Mouse (Mus musculus) frontal cortex, postnatal 14 days (tissue): ENCODE measurements around the gene Batf2.
"Not testable (repeated sequence)": the region's sequence is repeated elsewhere in the genome, so short reads cannot be mapped to it uniquely, and the experiment has no call there.

Experiments
- DNase-seq, 2 experiments: peaks; one replicate each; pipeline ENCODE4 v3.0.0; 2022; ENCODE audit warnings: low spot score in 2 of 2

Gene Batf2

GRCm38 (mm10) chr19:6132171-6132827, 8.5 kb upstream of the Batf2 start:
- DNase-seq = no peak

DNA sequence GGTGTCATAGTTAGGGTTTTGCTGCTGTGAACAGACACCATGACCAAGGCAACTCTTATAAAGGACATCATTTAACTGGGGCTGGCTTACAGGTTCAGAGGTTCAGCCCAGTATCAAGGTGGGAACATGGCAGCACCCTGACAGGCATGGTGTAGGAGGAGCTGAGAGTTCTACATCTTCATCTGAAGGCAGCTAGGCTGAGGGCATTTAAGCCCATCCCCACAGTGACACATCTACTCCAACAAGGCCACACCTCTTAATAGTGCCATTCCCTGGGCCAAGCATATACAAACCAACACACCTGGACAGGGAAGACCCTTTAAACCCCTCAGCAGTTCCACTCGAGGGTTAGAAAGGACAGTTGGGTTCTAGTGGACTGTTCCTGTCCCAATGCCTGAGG, 7.6 kb upstream of the Batf2 start:
- DNase-seq = not testable (repeated sequence)

GRCm38 (mm10) chr19:6136397-6136796, 4.4 kb upstream of the Batf2 start:
- no peak for DNase-seq

GRCm38 (mm10) chr19:6139701-6140100, 1.1 kb upstream of the Batf2 start:
- DNase-seq = no peak

GRCm38 (mm10) chr19:6140374-6140677, 457 bp upstream of the Batf2 start:
- no peak for DNase-seq

DNA sequence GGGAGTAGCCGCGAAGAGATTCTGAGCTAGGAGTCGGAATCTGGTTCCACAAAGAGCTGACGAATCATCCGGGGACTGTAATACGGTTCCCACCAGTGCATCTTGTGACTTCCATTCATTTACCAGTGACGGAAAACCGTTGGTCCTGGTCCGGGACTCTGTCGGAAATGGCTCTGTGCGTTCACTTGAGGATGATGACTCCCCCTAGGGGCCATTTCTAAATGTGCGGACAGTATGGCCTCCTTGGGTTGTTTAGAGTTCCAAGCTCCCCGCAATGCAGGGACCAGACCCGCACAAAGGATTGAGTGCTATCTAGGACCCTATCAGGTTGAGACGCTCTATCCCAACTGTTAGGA, 589 bp downstream of the Batf2 start, which contains the start of gene Arl2:
Gene Arl2, minus strand, starts transcription at position 155 of the 356 bp plus-strand sequence.
- DNase-seq = peak; percentile 75 to 77

DNA sequence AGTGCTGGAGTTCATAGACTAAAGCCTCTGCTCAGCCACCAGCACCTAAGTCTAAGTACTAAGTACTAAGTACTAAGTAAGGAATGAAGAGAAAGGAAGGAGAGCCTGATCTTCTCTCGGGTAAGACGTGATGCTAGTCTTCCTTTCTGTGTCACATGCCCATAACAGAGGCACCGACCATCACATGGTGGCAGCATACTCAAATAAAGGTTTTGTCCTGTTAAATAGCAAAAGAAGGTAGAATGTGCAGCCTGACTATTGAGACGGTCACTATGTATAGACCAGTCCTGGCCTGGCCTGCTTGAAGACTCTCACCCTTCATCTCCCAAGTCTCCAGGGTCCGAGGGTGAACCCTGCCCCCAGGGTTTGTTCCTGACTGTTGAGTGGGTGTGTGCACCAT, 4.1 kb downstream of the Batf2 start:
- DNase-seq = no peak

GRCm38 (mm10) chr19:6155174-6155573, 14.4 kb downstream of the Batf2 start:
- DNase-seq = no peak

DNA sequence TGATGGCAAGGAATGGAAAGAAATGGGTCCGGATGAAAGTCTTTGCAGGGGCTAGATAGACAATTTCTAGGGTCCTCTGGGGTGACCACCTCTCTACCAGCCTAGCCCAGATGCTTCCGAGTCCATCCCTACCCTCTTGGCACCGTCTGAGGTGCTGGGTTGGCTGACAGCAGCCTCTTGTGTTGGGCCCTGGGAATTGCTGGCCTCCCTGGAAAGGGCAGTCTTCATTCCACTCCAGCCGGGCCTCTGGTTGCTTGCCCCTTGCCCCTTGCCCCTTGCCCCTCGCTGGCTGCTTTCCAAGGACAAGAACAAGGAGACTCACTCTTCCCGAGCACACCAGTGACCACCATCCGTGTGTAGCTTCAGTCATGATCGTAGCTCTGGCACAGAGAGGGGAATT, 15.6 kb downstream of the Batf2 start:
- no peak for DNase-seq

GRCm38 (mm10) chr19:6157220-6157619, 16.4 kb downstream of the Batf2 start:
- no peak for DNase-seq

- DNase-seq = no peak
Measured at GRCm38 (mm10) chr19:6163872-6164547, 23.2 kb downstream of the Batf2 start.

DNA sequence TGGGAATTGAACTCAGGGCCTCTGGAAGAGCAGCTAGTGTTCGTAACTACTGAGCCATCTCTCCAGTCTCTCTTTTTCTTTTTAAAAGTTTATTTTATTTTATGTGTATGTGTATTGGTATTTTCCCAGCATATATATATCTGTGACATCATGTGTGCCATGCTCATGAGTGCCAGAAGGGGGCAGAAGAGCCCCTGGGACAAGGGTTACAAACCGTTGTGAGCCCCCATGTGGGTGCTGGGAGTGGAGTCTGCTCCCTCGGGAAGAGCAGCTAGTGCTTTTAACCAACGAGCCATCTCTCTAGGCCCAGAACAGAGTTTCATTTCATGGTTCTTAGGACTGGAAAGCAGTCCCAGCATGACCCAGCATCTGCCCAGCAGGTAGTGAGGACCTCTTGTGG, 26.0 kb downstream of the Batf2 start:
- DNase-seq = no peak

- DNase-seq = no peak
Measured at GRCm38 (mm10) chr19:6171215-6171614, 30.4 kb downstream of the Batf2 start.

- DNase-seq = no peak
Measured at GRCm38 (mm10) chr19:6174771-6175170, 34.0 kb downstream of the Batf2 start.

DNA sequence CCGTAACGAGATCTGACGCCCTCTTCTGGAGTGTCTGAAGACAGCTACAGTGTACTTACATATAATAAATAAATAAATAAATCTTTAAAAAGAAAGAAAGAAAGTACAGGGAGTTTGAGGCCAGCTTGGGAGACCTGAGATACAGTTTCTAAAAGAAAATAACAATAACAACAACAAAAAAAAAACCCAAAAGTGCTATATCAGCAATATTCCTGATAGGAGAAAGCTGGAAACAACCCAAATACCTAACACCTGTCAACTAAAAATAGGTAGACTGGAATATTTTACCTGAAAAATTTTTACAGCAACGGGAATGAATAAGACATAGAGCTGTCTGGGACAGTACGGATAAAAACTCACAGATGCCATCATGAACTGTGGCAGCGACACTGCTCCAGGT, 38.0 kb downstream of the Batf2 start:
- DNase-seq = no peak

GRCm38 (mm10) chr19:6181629-6182028, 40.8 kb downstream of the Batf2 start:
- no peak for DNase-seq

- DNase-seq = no peak
Measured at GRCm38 (mm10) chr19:6182534-6182933, 41.8 kb downstream of the Batf2 start.

DNA sequence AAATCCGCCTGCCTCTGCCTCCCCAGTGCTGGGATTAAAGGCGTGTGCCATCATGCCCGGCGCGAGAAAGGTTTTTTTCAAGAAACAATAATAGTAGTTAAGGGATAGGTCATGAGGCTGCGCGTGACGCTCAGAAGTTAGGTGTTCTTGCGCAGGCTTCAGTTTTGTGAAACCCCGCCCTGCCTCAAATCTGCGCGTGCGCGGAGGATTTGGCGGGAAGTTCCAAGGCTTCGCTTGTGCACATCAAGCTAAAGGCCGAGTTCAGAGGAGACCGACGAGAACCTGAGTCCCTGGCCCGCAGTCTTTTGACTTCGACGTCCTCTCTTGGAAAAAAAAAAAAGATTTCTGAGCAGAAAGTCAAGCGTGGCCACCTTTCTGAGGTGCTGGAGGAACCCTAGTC, 43.3 kb downstream of the Batf2 start, which contains the start of gene Majin:
Gene Majin, plus strand, starts transcription at position 258 of the 400 bp plus-strand sequence.
- no peak for DNase-seq

DNA sequence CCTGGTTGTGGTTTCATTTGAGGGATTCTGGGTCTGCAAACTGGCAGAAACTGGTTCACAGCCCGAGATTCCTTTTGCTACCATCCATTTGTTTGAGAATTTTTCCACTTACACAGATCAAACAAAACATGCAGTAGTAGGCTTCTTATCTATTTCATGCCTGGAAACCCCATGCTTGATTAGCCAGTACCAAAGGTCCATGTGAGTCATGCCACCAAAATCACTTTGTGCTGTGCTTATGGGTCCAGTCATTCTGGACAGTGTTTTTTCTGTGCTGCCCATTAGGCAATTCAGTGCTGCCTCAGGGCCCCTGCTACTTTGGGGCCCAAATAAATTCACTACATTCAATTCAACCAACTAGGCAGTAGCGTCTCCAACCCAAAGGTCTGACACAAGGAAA, 63.5 kb downstream of the Batf2 start:
- no peak for DNase-seq

GRCm38 (mm10) chr19:6206716-6207115, 65.9 kb downstream of the Batf2 start:
- DNase-seq = no peak

DNA sequence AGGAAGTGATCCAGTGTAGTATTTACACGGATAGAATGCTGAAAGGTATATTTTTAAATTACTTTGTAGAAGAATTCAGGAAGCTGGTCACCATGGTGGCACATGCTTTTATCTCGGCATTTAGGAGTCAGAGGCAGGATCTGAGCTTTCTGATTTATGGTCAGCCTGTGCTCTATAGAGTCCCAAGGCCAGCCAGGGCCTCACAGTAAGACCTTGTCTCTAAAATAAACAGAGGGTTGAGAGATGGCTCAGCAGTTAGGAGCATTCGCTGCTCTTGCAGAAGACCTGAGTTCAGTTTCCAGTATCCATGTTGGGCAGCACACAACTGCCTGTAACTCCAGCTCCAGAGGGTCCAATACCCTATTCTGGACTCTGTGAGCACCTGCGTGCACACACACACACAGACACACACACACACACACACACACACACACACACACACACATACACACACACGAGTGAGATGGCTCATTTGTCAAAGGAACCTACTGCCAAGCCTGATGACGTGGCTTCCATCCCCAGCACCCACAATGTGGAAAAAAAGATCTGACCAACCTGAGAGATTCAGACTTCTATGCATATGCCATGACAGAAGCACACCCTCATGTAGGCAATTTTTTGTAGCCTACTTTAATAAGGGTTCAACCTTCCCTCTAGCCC, 75.4 kb downstream of the Batf2 start:
- no peak for DNase-seq

DNA sequence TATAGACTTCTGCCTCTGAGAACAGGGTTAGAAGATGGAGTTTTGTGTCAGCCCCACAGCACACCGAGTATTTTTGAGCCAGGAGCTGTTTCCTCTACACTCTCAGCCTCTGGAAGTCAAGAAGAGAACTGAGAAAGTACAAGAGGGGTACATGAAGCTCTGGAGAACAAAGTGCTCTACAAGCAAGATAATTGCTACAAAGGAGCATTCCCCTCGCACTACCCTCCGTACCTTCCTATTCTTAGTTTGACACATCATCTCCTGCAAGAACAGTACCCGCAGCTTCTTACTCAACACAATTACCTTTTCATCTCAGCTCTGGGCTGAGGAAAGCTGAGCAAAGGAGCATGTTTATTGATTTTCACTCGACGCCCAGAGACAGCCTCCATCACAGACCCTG, 77.8 kb downstream of the Batf2 start:
- DNase-seq = no peak
